Mouse (Mus musculus): Measurements from ENCODE around the gene Dnah5. TPM values are rescaled to one million over a fixed set of nuclear protein-coding genes. Genes with fewer than 3 reads are reported as not detected.

Dnah5 gene
- total RNA-seq, 2 experiments from 2014 or later = 0.06 to 0.09 TPM

GRCm38 (mm10) chr15:28473749-28474390 is 270.3 kb downstream of the Dnah5 start:
- no peak for DNase-seq

DNA sequence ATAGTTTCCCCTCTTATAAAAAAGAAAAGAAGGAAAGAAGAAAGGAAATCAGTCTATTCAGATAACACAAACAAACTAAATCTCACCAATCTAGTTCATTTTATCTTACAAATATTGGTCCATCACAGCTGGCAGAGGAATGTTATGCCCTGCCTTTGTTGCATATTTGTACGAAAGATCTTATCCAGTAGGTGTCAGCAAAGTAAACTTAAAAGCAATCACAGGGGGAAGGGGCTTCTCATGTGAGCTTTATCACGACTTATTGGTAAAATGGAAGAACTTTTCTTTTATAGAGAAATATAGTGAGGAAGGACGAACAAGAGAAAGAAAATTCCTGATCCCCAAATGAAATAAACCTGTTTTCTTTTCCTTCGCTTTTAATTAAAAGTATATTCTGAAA is 299.3 kb downstream of the Dnah5 start:
- DNase-seq = no peak

DNA sequence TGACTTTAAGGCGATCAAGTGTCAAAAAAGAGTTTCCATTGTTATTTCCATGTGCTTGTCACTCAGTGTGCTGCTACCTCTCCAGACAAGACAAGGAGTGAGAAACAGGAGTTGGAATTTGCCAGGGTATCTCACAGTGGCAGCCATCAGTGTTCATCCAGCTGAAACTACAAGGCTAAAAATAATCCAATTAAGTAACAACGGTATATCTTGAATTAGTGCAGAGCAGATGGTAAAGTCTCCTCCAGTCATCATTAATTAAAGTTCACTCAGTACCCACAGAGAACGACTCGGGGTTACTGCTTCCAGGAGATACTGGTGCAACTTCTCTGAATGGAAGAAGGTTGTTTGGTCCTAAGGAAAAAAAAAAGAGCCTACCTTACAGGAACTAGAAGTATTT is 311.6 kb downstream of the Dnah5 start:
- no peak for DNase-seq

Other genes with a start within 250 kb of the Dnah5 start
- 10 to 100 TPM; 49.8 to 81.3 TPM for gene Trio, start 177.9 kb upstream of the Dnah5 start, total RNA-seq (2021)

Data from adrenal gland, postnatal 10 days (tissue).